Mouse (Mus musculus) adrenal gland, postnatal 36 days (tissue): ENCODE data around the gene Grip1. TPM values are rescaled to one million over a fixed set of nuclear protein-coding genes. Genes with fewer than 3 reads are reported as not detected.

Source experiments
- DNase-seq, 2 experiments: peaks; one replicate each; pipeline ENCODE4 v3.0.0; 2021; ENCODE audit warnings: mixed read lengths in 1 of 2
- total RNA-seq, 2 experiments: library from RNA; stranded (reverse); gene quantifications; 2 replicates each; pipeline ENCODE4 v1.2.3; 2021

Gene Grip1
- total RNA-seq, 2 experiments from 2014 or later, result 0.53 to 0.79 TPM

GRCm38 (mm10) chr10:119458991-119459390, 5.4 kb downstream of the Grip1 start:
- DNase-seq, result no peak

DNA sequence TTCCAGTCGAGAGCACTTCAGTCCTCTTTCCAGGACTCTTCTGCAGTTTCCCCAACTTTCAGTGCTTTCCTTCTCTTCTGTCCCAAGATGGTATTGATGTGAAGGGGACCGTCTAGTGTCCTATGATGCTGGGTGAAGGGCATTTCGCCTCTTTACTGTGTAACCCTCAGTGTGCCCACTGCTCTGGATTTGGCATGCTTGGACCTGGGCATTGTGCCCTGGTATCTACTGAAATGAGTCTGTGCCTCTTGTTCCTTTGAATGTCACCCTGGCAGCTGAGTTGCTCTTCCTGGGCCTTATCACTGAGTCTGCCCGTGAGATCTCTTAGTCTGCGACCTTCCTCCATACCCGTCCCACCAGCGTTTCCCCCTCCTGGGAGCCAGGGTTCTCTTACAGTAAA, 9.7 kb downstream of the Grip1 start:
- no peak for DNase-seq

GRCm38 (mm10) chr10:119463793-119464192, 10.2 kb downstream of the Grip1 start:
- DNase-seq, result no peak

DNA sequence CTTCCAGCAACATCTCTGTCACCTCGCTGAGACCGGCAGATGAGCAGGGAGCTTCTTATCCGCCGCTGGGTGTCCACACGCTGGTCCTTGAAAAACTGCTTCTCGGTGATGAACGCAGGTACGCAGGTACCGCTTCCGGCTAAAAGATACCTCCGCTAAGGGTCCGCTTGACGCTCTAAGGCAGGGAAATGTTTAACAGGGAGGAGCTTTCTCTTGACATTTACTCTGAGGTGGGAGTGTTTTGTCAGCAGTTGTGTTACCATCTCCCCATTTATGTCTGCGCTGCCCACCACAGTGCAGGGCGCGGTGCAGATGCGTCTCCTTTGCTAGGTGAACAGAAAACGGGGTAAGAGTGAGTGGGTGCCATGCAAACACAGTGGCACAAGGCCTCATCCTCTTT, 14.3 kb downstream of the Grip1 start:
- DNase-seq, result no peak

- DNase-seq, result no peak
Measured at GRCm38 (mm10) chr10:119470096-119470495, 16.5 kb downstream of the Grip1 start.

DNA sequence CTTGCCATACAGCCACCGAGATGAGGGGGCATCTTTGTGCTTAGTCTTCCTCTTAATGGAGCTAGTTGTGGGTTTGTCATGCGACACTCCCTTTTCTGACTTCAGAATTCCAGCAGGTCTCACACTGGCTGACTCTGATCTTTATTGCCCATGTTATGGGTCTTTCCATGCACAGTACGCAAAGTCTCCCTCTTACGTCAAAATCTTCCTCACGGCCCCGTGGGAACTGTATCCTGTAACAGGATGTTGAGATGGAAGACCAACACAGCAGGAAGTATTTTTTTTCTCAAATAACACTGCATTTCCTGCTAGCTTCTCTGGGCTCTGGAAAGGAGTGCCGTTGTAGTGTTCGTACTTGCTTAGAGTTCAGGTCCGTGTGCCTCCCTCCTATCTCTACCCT, 21.5 kb downstream of the Grip1 start:
- DNase-seq, result no peak

DNA sequence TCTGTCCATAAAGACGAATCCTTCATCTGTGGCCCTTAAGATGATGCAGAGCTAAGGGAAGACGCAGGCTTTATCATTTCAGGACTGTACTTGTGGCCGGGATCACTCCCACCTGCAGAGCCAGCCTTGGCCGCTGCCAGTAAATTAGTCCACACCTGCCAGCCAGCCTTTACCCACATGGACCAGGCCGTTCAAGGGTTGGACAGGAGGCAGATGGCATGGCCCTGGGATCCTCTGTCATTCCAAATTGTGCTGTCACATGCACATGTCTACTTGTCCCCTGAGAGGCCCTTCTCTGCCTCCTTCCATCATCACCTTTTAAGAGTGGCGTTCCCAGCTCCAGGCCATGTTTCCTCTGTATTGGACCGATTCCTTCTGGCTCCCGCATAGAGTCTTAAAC, 24.0 kb downstream of the Grip1 start:
- DNase-seq, result no peak

DNA sequence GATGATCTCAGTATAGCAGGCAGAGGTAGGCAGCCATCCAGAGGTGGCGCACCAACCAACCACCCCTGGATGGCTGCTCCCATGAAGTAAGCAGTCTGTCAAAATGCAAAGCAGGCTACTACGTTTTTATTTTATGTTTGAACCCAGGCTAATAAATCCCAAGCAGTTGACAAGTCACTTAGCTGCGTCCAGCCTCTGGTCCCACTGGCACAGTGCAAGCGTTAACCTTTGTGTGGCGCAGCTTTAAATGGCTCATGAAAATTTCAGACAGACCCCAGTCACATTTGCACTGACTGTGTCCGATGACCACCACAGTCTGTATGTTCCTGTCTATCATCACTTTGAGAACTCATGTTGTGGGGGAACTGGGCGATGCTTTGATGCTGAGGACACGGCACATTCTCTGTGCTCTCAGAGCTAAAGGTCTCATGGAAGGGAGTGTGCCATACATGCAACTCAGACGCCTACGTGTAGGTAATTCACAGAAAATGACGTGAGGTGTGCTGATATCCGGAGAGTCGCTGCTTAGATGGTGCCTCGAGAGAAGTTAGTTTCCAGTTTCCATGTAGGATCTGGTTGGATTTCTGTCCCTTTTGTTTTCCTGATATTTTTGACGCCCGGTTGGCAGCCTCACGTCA, 29.6 kb downstream of the Grip1 start:
- DNase-seq, result no peak

- no peak for DNase-seq
Measured at GRCm38 (mm10) chr10:119483766-119484165, 30.1 kb downstream of the Grip1 start.

- DNase-seq, result no peak
Measured at GRCm38 (mm10) chr10:119486936-119487335, 33.3 kb downstream of the Grip1 start.

DNA sequence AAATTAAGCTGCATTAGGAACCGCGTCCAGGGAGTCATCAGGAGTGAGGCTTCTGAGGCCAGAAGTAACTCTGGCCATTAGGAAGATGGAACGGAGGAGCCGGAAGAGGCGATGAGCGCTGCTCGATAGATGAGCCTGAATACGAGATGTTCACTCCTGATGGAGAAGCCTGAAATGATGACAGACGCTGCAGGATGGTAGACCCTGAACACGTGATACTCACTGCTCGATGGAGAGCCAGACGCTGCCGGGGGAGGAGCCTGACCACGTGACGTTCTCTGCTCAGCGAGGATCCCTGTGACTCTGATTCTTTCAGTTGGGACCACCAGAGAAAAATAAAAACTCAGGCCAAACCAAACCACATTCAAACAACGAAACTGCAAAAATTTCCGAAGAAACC, 37.2 kb downstream of the Grip1 start:
- no peak for DNase-seq

- DNase-seq, result no peak
Measured at GRCm38 (mm10) chr10:119495317-119495716, 41.7 kb downstream of the Grip1 start.

DNA sequence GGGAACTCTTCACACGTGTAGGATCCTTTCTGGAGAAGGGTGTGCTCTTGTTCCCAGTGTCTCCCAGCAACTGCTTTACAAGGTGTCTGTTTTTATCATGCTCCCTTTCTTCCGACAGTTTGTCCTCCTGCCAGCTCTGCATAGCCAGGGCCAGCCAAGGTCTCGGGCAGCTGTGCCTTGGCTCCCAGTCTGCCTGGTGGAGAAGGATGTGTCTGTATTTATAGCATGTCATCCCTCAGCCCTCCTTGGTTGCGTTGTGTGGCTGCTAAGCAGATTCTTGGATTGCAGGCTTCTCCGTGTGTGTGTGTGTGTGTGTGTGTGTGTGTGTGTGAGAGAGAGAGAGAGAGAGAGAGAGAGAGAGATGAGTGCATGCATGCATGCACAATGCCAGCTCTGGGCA, 42.6 kb downstream of the Grip1 start:
- peak; percentile 25 to 27 for DNase-seq

DNA sequence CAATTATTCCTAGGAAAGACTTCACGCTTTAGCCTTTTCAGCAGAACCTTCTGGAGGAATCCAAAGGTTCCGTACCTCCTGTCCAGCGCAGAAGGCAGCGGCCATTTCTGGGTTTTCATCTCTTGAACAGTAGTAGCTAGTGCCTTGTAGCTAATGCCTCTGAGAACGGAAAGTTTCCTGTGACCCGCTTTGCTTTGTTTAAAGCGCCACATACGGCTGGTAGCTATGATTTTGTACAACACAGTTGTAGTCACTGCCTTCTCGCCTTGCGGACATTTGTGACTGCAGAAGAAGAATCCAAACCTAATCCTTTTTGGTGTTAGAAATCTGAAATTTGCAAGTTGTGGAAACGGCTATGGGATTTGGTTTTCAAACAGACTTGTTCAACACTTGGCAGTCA, 68.1 kb downstream of the Grip1 start:
- DNase-seq, result no peak

GRCm38 (mm10) chr10:119525730-119526129, 72.1 kb downstream of the Grip1 start:
- no peak for DNase-seq

GRCm38 (mm10) chr10:119534852-119535251, 81.2 kb downstream of the Grip1 start:
- DNase-seq, result no peak

DNA sequence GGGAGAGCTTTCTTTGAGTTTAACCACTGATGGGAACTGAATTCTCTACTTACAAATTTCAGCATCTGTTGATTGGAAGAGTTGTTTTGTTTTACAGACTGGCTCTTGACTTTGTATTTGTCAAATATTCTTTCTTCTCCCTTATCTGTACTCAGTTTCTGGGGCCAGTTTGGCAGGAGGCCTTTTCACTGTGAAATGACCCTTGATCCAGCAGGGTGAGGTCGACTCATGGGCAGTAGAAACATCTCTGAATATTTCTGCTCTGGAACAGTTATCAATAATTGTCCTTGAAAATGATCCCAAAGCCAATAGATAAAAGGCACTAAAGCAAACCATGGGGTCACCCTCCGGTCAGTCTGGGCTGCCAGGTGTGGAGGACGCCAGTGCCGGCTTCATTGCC, 88.0 kb downstream of the Grip1 start:
- DNase-seq, result no peak

DNA sequence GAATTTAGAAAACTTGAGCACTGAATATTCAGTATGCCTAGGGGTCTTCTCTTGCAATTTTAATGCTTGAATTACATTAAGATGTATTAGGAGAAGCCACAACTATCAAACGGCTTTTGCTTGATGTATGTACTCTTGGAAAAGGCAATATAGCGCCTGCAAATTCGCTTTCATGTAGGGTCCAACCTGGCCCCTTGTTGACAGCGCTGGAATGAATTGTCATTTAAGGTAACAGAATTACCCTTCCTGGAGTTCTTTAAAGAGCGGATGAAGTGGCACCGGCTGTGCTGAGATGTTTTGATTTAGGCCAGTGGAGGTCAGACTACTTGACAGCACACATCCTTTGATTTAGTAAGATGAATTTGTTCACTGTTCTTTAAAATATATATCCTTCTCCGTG, 90.1 kb downstream of the Grip1 start:
- no peak for DNase-seq

DNA sequence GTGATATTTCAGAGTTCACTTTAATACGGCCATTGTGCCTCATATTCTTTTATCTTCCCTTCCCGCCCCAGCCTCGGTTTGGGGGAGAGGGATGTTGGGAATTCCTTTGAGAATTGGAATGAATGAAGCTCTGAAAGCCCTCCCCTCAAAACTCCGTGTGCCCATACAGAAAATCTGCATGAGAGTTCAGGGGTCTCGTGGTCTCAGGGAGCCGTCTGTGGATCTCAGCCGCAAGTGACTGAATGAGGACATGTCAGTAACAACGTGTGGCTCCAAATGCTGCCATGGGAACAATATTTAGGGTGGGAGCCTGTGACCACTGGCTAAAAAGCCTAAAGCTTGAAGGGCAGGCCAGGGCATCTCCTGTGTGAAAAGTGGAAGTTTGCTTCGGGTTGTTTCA, 91.1 kb downstream of the Grip1 start:
- no peak for DNase-seq

DNA sequence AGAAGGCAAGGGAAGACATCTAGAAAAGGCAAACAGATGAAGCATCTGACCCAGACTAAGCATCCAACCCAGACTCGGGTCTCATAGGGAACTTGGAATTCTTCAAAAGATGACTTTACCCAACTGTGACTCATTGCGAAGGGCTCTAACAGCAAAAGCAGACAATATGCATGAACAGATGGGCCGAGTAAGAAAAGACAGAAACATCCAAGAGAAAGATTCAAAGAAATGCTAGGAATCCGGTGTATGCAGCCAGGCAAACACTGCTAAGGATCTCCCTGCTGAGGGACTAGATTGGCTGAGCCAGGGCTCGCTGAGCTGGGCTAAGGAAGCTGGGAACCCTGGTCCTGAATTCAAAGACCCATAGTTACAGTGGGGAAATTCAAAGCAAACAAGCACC, 94.2 kb downstream of the Grip1 start:
- DNase-seq, result no peak

DNA sequence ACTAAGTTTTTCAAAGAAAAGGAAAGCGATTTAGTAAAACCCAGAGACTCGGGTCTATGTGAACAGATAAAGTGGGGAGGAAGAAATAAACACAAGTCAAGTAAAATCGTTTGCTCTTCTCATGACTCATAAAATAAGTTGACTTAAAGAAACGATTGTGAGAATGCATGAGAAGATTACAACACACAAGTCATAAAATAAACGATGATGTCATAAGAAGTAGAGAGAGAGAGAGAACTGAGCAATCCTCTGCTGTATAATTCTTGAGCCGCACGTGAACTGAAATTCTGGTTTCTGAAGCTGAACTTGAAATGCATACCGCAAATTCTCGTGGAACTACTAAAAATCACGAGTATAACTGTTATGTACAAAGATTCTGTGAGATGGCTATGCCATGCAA, 95.1 kb downstream of the Grip1 start:
- no peak for DNase-seq

DNA sequence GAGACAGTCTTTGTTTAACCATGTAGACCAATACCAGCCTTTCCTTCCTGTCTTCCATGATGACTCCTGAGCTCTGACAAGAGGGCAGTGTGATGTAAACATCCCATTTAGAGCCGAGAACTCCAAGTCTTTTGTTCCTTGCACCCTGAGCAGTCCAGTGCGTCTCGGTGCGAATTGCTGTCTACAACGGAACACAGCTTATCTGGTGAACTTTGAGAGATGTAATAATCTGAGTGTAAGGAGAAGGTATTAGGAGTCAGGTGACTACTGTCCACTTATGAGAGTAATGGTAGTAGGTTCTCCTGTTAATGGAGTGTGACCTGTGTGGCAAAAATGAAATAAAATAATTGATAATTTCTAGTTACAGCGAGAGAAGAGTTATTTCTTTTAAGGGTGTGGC, 97.0 kb downstream of the Grip1 start:
- DNase-seq, result no peak

DNA sequence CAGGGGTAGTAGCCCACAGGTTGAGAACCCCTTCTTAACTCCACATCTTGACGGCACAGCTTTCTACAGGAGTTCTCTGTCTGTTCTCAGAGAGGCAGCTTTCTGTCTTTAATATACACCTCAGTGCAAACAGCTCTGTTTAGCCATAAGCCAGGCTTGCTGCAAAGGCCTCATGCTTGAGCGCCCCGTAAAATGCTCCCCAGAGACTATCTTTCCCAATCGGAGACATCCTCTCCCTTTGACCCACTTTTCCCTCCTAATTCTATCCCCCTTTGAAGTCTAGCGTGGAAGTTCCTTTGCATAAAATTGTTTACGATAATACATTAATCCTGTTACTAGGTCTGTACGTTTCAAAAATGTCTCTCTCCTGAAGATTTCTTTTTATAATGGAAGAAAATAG, 102.7 kb downstream of the Grip1 start:
- no peak for DNase-seq

GRCm38 (mm10) chr10:119558432-119558831, 104.8 kb downstream of the Grip1 start:
- no peak for DNase-seq

DNA sequence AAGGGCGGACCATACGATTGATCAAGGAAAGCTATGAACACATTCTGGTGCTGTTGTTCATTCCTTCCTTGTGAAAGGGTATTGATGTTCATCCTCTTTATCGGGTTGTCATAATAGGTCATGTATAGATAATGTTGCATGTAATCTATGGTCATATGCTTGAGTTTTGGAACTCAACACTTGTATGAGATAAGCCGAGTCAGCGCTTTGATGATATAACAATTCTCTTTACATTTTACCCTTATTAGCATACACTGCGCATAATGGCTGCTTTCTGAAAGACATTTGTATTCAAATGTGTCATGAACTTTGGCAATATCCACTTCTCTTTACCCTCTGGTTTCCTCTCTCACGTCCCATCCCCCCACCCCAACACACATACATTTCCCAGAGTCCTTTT, 111.2 kb downstream of the Grip1 start:
- DNase-seq, result no peak
